Mouse (Mus musculus) fibroblast of lung, adult 2 months (primary cell): Measurements from ENCODE around the gene Pkp3.
"Not testable (repeated sequence)": the region's sequence is repeated elsewhere in the genome, so short reads cannot be mapped to it uniquely, and the experiment has no call there.

ENCODE experiments used
- DNase-seq: peaks from one replicate; pipeline ENCODE4 v3.0.0-alpha.2; 2011; ENCODE audit warnings: low read depth

Gene Pkp3

DNA sequence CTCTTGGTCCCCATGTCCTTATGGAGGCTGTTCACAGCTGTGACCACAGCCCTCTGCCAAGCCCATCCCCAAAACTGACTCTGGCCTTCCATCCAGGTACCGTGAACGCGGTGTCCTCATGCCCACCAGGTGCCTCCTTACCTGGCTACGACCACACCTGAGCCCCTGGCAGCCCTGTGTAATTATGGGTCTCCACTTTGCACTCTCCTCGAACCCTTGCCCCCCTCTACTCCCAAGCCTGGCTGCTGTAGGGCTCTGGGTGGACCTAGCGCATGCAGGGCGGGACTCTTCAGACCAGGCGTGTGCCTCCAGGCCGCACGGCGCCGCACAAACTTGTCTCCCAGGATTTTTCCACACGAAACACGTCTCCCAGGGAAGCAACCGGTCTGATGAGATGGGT is at the start of gene Pkp3:
TSS of gene Pkp3 (plus strand) at position 378 of the 400 bp plus-strand sequence.
- DNase-seq, result no peak

DNA sequence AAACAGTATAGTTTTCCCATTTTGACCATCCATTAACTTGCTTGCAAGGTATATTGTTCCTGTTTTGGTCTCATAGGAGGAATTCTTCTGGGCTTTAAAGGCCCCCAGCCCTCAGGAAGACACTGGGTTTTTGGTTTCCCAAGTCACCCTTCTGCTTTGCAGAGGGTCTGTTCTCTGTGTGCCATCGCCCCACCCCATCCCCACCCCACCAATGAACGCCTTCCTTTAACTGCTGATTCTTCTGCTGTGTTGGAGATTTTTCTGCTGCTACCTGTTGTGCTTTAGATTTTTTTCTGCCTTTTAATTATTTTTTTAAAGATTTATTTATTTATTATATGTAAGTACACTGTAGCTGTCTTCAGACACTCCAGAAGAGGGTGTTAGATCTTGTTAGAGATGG is 49.2 kb upstream of the Pkp3 start, which contains the start of gene Gm17387:
TSS of gene Gm17387 (plus strand) at position 301 of the 400 bp plus-strand sequence.
- DNase-seq, result no peak

DNA sequence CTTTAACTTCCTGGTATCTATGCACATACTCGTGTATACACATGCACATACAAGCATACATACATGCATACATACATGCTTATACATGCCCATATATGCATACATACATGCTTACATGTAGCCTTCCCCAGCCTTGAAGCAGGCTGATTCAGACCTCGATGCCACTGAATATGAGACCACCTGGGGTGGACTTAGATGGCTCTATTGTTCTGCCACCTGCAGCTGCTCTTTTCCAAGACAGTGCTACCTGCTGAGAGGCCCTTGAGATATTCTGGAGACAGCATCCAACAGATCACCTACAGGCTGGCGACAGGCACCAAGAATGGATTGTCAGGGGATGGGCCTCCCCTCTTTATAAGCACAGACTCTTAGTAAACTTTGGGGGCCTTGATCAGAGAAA is 47.6 kb upstream of the Pkp3 start:
- no peak for DNase-seq

DNA sequence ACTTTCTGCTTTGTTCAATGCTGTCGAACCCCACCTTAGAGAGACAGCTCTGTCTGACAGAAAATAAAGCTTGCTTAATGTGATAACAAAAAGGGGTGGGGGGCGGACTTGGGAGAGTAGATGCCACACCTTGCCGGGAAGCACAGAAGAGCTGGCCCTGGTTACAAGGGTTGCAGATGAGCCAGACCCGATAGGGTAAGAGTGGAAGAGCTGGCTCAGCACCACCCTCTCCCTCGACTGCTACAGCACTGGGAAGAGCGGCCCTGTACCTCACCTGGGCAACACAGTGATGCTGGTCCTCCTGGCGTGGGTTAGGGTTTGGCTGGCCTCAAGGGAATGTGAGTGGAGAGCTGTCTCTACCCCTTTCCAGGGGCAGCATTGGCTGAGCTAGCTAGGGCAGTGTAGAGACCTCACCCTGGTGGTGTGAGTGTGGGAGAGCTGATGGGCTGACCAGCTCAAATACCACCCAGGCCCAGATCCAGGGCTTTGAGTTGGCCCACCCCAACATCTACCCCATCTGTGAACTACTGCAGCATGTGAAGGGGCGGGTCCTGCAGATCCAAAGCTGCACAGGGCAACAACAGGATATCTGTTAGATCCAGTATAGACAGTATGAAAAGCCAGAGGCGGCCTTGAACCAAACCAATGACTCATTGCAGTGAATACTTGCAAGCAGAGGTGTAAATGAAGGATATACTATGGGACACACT is 45.4 kb upstream of the Pkp3 start:
- DNase-seq, result no peak

DNA sequence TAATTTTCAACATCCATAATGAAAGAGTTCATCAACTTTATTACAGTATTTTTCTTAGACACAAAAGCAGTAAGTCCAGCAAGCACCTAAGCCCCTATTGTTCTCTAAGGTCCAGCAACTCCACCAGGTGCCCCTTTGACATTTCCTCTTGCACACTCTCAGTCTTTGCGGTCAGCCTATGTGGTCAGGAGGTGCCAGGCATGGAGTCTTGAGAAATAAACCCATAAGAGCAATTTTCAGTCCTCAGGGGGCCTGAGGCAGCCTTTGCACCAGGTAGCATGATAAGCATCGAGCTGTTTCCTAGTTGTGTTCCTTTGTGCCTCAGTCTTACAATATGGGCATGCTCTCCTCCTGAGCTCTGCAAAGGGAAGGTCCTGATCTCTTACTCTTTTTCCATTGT is 41.4 kb upstream of the Pkp3 start:
- DNase-seq, result not testable (repeated sequence)

DNA sequence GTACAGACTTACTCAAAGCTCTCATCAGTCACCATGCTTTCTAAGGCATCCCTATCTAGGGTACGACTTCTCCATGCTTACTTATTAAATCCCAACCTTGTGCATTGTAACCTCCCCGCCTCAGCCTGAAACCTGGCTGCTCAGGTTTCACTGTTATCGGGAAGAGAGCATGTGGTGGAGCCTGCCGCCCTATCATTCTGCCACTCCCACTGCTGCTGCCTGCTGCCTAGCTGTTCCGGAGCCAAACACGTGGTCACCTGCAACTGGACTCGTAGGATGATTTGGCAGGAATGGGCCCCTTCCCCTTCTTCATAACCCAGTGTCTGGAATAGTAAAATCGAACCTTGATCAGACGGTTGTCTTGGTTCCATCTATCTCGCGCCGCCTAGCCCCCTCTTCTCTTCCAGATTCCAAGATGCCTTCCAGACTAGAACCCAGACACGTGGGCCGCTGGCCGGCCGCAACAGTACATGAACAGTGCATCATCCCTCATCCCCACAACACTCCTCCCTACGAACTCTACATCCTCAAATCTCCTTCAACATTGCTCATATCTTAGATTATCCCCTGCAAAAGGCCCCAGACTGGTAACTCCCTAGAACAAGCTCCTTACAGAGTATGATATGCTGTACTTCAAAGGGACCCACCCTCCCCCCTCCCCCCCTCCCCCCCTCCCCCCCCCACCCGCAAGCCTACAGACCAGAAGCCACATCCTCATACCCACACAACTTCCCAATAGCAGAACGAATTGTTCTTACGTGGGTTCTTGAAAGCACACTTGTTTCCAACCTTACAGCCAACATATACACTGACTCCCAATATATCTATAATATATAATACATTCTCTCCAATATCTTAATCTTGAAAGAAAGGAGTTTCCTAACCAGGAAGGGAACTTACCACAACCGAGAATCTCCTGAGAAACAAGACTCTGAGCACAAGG is 39.7 kb upstream of the Pkp3 start:
- no peak for DNase-seq

DNA sequence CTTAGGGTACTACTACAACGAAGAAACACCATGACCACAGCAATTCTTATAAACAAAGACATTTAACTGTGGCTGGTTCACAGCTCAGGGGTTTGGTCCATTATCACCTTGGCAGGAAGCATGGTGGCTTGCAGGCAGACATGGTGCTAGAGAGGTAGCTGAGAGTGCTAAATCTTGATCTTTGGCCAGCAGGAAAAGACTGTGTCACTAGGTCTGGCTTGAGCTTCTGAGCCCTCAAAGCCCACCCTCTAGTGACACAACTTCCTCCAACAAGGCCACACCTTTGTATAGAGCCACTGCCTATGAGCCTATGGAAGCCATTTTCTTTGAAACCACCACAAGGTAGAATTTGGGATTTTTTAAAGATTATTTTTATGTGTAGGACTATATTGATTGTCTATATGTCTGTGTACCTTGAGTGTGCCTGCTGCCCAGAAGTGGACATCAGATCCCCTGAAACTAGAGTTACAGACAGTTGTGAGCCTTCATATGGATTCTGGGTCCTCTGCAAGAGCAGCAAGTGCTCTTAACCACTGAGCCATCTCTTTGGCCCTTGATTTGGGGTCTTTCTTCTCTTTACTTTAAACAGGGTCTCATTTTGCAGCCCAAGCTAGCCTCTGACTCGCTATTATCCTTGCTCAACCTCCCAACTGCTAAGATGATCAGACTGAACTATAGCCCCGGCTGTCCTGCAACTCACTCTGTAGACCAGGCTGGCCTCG is 38.5 kb upstream of the Pkp3 start:
- no peak for DNase-seq

DNA sequence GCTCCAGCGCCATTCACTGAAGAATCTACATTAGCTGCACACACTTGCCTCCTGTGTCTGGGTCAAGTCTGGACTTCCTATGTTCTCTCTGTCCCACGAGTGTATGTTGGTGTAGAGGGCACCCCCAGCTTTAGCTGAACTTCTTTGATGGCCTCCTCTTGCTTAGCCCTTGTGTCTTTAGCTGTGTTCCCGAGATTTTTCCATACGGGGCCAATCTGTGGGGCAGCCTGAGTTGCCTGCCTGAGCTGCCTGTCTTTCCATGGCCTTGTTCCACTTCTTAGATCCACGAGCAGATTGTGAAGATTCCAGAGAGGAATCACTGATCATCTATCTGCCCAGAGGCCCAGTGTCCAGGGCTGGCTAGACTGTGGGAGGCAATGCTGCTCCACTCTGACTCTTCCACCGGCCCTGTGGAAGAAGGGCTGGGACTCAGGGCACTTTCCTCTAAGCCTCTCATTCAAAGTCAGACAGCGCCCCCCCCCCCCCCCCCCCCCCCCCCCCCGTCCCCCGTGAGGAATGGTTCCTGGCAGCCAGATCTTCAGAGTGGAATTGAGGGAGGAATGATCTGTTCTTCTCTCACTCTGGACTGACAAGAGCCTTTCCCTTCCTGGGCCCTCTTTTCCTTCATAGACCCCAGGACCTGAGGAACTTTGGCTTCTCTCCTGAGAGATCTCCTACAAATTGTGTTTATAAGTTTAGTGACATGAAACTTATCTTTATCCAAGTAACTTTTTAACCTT is 37.0 kb upstream of the Pkp3 start:
- no peak for DNase-seq

DNA sequence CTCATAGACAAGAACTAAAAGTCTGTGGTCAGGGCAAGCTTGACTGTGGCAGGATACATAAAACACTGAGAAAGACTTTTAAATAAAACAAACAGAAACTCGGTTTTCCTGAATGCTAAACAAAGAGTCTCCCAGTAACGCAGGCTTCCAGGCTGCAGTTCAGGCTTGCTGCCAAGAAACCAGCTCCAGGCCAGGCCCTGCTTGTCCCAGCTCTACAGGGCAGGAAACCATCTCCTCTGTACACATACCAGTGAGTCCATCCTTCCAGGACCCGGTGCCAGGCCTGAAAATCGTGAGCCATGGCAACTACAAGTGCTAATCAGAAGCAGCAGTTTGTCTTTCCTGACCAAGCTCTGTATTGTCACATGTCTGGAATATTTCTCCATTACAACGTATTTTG is 36.4 kb upstream of the Pkp3 start:
- peak; percentile 82 for DNase-seq

DNA sequence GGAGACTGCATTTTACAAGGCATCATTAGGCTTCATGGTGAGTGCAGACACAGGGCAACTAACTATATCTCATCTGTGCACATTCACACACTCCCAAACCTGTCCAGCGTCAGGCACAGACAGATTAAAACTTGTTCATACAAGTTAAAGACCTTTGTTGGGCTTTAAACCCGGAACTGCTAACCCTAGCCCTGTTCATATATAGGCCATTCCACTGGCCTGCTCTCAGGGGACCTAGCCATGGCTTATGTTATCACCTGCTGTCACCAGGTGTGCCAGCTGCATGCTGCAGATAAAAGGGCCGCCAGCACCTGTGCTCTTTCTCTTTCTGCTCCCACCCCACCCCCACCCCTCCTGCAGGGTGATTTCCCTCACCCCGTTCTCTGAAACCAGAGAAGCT is 35.5 kb upstream of the Pkp3 start:
- no peak for DNase-seq

DNA sequence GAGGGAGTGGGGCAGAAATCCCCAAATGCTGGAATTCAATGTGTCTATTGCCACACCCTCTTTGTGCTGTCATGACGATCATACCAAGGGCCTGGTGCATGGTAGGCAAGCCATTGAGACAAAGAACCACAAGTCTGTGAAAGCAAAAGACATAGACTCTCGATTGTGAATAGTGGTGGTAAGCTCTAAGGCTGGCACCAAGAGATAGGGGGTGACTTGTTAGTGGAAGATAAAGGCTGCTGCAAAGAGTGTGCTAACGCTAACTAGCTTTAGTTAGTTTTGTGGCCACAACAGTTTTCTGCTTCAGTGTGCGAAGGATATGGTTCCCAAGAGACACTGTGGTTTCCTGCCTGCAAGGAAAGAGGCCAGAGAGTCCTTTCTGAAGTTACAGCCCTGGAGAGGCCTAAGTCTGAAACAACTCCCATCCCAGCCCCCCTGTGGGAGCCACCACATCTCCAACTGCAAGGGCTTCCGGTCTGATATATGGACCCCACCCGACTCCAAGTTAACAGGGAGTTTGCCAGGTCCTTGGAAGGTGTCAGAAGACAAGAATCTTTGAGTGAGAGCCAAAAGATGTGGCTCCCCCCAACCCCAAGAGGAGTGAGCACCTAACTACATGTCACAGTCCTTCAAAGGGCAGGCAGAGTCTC is 31.0 kb upstream of the Pkp3 start:
- no peak for DNase-seq

DNA sequence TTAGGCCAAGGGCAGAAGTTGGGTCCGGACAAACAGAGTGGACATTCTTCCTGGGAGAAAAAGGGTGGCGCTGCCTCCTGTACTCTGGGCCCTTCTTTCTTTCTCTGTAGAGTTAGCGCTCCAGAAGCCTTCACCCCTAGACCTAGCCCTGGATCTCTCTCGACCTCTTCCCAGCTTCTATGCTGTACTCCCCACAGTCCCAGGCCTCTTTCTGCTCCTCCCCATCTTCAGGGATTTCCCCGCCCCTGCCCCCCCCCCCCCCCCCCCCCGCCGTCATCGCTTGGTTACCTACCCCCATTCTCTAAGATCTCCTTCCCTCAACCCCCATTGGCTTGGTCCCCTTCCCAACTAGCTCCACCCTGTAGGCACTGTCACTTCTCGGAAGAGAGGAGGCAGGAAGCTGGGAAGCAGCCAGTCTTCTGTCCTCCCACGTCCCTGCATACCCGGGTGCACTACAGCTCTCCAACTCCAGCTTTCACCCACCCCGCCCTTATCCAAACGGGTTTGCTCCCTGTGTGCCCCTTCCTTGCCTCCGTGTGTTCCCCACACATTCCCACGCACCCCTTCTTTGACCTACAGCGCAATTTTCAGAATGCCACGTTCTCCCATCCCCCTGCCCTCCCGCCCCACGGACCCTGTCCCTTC is 30.3 kb upstream of the Pkp3 start:
- DNase-seq, result peak; percentile 93

DNA sequence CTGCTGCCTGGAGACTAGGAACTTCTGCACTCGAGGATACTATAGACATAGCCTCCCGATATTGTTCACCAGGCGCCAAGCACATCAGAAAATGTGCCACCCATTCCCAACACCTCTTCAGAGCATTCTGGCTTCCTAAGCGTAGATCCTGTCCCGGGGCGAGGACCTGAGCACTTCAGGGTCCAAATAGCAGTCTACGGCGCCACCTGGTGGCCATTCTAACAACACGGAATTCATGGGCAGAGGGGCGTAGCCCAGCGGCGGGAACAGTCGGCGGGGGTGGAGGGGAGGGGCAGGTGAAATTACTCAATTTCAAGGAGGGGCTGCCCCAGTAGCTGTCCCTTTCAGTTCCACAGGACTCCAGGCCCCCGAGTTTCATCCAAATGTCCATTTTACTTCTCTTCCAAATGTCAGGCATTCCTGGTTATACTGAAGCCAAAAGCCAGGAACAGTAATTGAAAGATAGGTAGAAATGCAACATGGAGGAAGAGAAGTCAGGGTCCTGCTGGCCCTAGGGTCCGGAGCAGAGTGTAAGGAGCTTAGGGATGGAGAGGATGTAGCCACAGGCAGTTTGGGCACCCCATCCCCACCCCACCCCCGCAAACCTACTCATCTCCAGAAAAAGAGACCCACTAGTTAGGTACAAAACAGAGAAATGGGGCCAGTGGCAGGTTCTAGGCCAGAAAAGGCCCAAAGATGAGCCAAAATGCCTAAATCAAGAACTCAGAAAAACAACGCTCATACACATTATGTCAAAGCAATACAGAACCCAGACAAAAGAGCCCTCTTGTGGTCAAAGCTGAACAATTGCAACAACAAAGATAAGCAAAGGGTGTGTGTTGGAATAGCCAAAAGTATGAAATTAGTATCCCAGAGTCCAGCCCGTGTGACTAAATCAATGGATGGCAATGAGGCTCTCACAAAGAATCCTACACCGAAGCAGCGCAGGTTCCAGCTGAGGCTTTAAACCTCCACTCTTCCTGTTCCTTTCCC is 29.5 kb upstream of the Pkp3 start:
- DNase-seq, result peak; percentile 88

DNA sequence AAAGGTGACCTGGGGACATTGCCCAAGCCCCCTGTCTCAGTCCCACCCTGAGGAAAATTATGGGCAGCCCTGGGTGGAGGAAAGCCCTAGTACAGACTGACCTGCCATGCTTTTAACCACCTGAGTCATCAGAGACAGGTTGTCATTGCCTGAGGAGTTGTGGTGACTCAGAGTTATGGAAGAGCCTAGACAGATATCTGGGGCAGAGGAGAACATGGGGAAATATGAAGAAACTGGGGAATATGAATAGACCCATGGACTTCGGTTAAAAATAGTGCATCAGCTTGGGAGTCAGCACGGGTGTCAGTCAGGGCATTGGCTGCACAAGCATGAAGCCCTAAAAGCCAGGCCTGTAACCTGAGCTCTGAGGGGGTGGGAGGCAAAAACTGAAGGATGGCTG is 28.7 kb upstream of the Pkp3 start:
- DNase-seq, result no peak

DNA sequence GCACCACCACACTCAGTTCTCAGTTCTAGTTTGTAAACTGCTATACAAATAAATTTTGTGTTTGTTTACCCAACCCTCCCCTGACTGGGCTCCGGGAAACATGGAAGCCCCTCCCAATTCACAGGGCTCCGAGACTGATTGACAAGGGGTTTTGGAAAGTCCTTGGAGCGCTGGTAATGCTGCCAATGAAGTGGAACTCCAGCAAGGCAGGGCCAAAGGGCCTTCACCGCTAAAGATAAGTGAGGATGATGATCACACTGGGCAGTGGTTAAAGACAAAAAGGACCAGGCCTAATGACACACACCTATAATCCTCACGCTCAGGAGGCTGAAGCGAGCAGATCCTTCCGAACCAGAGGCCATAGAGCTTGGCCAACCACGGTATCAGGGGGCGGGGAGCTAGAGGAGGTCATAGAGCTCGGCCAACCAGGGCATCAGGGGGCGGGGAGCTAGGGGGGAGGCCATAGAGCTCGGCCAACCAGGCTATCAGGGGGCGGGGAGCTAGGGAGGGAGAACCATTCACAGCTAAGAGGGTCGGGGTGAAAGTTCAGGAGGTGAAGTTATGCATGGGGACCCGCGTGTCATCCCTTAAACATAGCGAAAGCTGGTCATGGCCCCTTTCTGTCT is 26.8 kb upstream of the Pkp3 start:
- DNase-seq, result no peak

DNA sequence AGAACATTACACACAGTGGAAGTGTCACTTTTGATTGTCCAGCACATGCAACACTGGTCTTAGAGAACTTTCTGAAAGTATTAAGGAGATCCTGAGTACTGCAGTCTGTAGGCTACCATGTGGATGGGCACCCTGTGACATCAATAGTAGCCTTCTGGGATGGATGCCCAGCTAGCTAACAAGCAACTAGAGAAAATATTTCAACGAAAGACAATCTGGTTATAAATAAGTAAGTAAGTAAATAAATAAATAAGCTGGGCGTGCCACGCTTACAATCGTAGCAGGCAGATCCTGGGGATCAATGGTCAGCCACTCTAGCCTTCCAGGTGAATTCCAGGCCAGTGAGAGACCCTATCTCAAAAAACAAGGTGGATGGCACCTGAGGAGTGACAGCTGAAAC is 26.0 kb upstream of the Pkp3 start:
- no peak for DNase-seq

DNA sequence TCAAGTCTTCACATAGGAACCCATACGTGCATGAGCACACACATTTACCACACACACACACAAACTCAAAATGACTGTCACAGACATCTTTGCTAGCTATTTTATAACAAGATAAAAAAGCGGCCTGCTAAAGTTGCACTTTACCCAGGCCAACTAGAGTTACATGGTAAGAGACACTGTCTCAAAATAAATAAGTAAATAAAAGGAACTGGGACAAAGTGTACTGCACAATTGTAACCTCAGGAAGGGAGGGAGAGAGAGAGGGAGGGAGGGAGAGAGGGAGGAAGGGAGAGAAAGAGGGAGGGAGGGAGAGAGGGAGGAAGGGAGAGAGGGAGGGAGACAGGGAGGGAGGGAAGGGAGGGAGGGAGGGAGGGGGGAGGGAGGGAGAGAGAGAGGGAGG is 25.6 kb upstream of the Pkp3 start:
- no peak for DNase-seq

DNA sequence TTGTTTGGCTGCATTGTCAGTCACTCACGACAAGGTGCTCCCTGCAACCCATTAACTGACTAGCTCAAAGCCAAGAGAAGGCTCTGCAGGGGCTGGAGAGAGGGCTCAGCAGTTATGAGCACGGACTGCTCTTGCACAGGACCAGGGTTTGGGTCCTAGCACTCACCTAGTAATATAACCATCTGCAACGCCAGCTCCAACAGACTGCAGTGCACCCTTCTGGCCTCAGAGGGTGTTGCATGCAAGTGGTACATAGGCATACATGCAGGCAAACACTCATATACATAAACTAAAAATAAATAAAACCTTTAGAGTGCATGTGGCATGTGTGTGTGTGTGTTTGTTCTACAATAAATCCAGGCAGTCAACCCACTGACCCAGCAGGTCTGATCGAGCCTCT is 22.2 kb upstream of the Pkp3 start:
- no peak for DNase-seq

DNA sequence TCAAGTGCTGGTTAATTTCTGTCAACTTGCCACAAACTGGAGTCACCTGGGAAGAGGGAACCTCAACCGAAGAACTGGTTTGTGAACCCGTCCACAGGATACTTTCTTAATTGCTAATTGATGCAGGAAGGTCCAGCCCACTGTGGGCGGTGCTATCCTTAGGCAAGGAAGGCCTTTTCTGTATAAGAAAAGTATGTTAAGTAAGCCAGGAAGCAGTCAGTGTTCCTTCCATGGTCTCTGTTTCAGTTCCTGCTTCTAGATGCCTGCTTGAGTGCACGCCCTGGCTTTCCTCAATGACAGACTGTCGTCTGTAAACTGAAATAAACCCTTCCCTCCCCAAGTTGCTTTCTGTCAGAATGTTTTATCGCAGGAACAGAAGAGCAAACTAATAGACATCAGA is 21.0 kb upstream of the Pkp3 start:
- no peak for DNase-seq
